Mouse (Mus musculus): ENCODE measurements around the gene Cubn.

Cubn gene

GRCm38 (mm10) chr2:13237140-13237901 lies 254.3 kb downstream of the Cubn start:
- peak; percentile 79 for ATAC-seq (ENCODE audit: low TSS enrichment)

- ATAC-seq (ENCODE audit: low TSS enrichment): no peak
Measured at GRCm38 (mm10) chr2:13235696-13236095, 255.9 kb downstream of the Cubn start.

DNA sequence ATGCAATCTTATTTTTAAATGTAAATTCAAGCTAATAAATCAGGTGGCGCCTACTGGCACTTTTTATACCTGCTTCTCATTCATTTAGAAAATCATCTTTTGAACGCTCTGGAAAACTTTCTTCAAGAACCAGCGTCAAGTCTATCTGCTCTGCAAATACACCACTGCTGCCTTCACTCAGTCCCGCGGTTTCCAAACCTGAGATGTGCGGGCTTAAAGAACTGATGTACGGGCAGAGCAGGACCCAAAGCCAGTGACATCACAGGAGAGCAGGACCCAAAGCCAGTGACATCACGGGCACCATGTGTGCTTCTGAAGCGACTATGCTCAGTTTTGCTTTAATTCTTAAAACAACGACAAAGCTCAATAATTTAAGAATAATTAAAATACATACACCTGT lies 256.8 kb downstream of the Cubn start:
- ATAC-seq (ENCODE audit: low TSS enrichment): no peak

DNA sequence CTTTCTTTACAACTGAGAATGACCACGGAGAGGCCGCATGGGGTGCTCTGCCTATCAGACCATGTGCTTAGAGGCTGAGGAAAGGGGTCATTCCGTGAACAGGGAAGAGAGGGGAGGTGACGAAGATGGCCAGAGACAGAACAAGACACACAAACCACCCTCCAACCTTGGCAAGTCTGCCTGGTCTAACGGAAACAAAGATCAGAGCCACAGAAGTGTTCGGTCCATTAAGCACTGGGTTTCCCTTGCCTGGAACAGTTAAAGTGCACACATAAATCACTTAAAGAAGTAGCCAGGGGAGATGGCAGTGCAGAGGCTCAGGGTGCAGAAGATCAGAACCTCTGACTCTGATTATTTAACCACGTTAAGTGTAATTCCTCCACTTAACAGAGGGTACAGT lies 257.7 kb downstream of the Cubn start:
- ATAC-seq (ENCODE audit: low TSS enrichment): no peak

GRCm38 (mm10) chr2:13233254-13233835 lies 258.3 kb downstream of the Cubn start:
- ATAC-seq (ENCODE audit: low TSS enrichment): no peak

- no peak for ATAC-seq (ENCODE audit: low TSS enrichment)
Measured at GRCm38 (mm10) chr2:13232305-13232704, 259.3 kb downstream of the Cubn start.

GRCm38 (mm10) chr2:13229686-13230085 lies 261.9 kb downstream of the Cubn start:
- no peak for ATAC-seq (ENCODE audit: low TSS enrichment)
